Mouse (Mus musculus): ENCODE measurements around the gene Ulk4.

GRCm38 (mm10) chr9:121247956-121248775 is 28.8 kb downstream of the Ulk4 start:
- TF ChIP-seq POLR2A (IDR thresholded peaks at IDR 0.05; ENCODE audit: low read depth, low read length) = no peak
- peak; percentile 56; the same call in 1 of the 2 replicates for TF ChIP-seq CTCF (IDR thresholded peaks at IDR 0.05; ENCODE audit: borderline replicate concordance, insufficient read depth, low read length)
